Mouse (Mus musculus): ENCODE measurements around the gene Fam187b. TPM values are rescaled to one million over a fixed set of nuclear protein-coding genes. Genes with fewer than 3 reads are reported as not detected.

The Fam187b gene
- not detected for total RNA-seq (2023)

GRCm38 (mm10) chr7:30973501-30974289 is at the start of gene Fam187b:
Gene Fam187b, plus strand, starts transcription at chr7:30973790.

GRCm38 (mm10) chr7:30924581-30924980 is 49.0 kb upstream of the Fam187b start, which contains the start of gene Hamp2:
Gene Hamp2, minus strand, starts transcription at chr7:30924681.

GRCm38 (mm10) chr7:30943909-30944635 is 29.5 kb upstream of the Fam187b start, which contains the start of gene Hamp:
Gene Hamp, minus strand, starts transcription at chr7:30944032.

GRCm38 (mm10) chr7:30956756-30957366 is 16.7 kb upstream of the Fam187b start, which contains the start of gene Usf2:
Gene Usf2, minus strand, starts transcription at chr7:30956803.

GRCm38 (mm10) chr7:30973251-30973500 is 414 bp upstream of the Fam187b start, which contains the start of gene Lsr:
Gene Lsr, minus strand, starts transcription at chr7:30973464.

Other genes with a start within 250 kb of the Fam187b start
- gene Tmem147, start 244.2 kb upstream of the Fam187b start, total RNA-seq (2023) = 29.7 TPM
- not detected for gene Gapdhs, start 230.1 kb upstream of the Fam187b start, total RNA-seq (2023)
- 6.8 TPM for gene Sbsn, start 222.3 kb upstream of the Fam187b start, total RNA-seq (2023)
- gene Dmkn, start 210.0 kb upstream of the Fam187b start, total RNA-seq (2023) = not detected
- not detected for gene Krtdap, start 185.9 kb upstream of the Fam187b start, total RNA-seq (2023)
- 1.1 TPM for gene Ffar2, start 150.0 kb upstream of the Fam187b start, total RNA-seq (2023)
- gene Ffar3, start 117.6 kb upstream of the Fam187b start, total RNA-seq (2023) = not detected
- 1.3 TPM for gene Ffar1, start 112.2 kb upstream of the Fam187b start, total RNA-seq (2023)
- 68.7 TPM for gene Cd22, start 93.4 kb upstream of the Fam187b start, total RNA-seq (2023)
- gene Mag, start 58.9 kb upstream of the Fam187b start, total RNA-seq (2023) = not detected
- not detected for gene Hamp2, start 49.1 kb upstream of the Fam187b start, total RNA-seq (2023)
- not detected for gene Hamp, start 29.8 kb upstream of the Fam187b start, total RNA-seq (2023)
- gene Usf2, start 17.0 kb upstream of the Fam187b start, total RNA-seq (2023) = 160 TPM
- 2.4 TPM for gene Lsr, start 326 bp upstream of the Fam187b start, total RNA-seq (2023)
- 882 TPM for gene Fxyd5, start 68.7 kb downstream of the Fam187b start, total RNA-seq (2023)
- gene Fxyd7, start 77.7 kb downstream of the Fam187b start, total RNA-seq (2023) = not detected
- not detected for gene Fxyd1, start 83.4 kb downstream of the Fam187b start, total RNA-seq (2023)
- gene Lgi4, start 85.6 kb downstream of the Fam187b start, total RNA-seq (2023) = 0.18 TPM
- gene Fxyd3, start 102.9 kb downstream of the Fam187b start, total RNA-seq (2023) = not detected
- gene Hpn, start 141.5 kb downstream of the Fam187b start, total RNA-seq (2023) = 0.50 TPM
- gene Scn1b, start 153.2 kb downstream of the Fam187b start, total RNA-seq (2023) = 1.6 TPM
- gene Gramd1a, start 182.1 kb downstream of the Fam187b start, total RNA-seq (2023) = 627 TPM